In the genomic region with DNA sequence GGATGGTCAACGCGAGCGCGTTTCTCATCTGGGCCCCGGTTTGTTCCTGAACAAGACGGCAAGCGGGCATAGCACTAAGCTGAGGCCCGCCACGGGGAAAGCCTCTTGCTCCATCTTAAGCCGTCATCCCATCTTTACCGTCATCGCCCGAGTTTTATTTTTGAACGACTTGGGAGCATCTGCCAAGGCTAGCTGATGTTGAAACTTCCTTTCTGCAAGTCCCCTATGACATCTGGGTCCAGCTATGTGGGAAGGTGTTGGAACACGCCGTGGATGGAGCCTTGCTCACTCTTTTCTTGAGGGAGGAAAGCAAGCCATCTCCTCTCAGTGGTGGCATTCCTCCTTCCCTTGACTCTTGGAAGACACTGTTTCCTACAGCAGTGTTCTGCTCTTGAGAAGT, we compare ENCODE assay signal across 19 mouse cellular contexts.
DNase-seq lines count a peak whose midpoint lies in the region; ATAC-seq and TF ChIP-seq lines count a peak whose summit lies in the region.
"Had no signal": no experiment of that assay in that cellular context is flagged by ENCODE, and none has a peak within 500 bp of the region (broad histone marks: within the 10 kb centered on the region; RNA-seq: fewer than 3 reads in every experiment).

No protein-coding gene starts in this region.

- no peaks in the 10 kb centered on the region for H3K36me3 ChIP-seq in forebrain, postnatal 0 days (ENCODE audit: insufficient read depth)
- H3K36me3 ChIP-seq: G1E; neural tube, embryonic 12.5 days had no signal

- H3K9me3 ChIP-seq in forebrain, postnatal 0 days (ENCODE audit: low read length) = no peaks in the 10 kb centered on the region
- H3K9me3 ChIP-seq: forebrain, embryonic 10.5 days; G1E; neural tube, embryonic 12.5 days had no signal

- no peak overlapping the region for H3K4me2 ChIP-seq in forebrain, postnatal 0 days (ENCODE audit: low read depth)
- H3K4me2 ChIP-seq: hindbrain, embryonic 14.5 days; neural tube, embryonic 12.5 days had no signal

- no peak overlapping the region for H3K9ac ChIP-seq in forebrain, postnatal 0 days
- H3K9ac ChIP-seq: hindbrain, embryonic 14.5 days; liver, embryonic 14.5 days; neural tube, embryonic 12.5 days had no signal

- no peak for TF ChIP-seq CTCF in gastrocnemius, adult 2 months (IDR thresholded peaks at IDR 0.05)
- TF ChIP-seq CTCF in forebrain, postnatal 0 days (IDR thresholded peaks at IDR 0.05; ENCODE audit: low read depth) = no peak

- DNase-seq in gastrocnemius, adult 2 months = peak; percentile 70
- DNase-seq in gastrocnemius, postnatal 4 days (ENCODE audit: low spot score in 2 of 2) = no peak
- peak; percentile 25 for DNase-seq in adipocyte (ENCODE audit: low spot score)
- DNase-seq in lung, postnatal 14 days = peak; percentile 55
- no peak for DNase-seq in forebrain, postnatal 0 days
- no peak for DNase-seq in ovary, postnatal 10 days (ENCODE audit: low spot score)
- DNase-seq in layer of hippocampus, postnatal 14 days (ENCODE audit: low spot score in 2 of 2) = no peak
- DNase-seq: cerebellum, adult 9-11 months; kidney, adult 2 months; midbrain, embryonic 14.5 days; right cerebral cortex, adult 18-20 months; thymus, adult 18-20 months had no signal

- H3K27me3 ChIP-seq in forebrain, postnatal 0 days (ENCODE audit: insufficient read depth, low read length) = no peaks in the 10 kb centered on the region
- H3K27me3 ChIP-seq: neural tube, embryonic 12.5 days had no signal

- H3K27ac ChIP-seq in gastrocnemius, adult 2 months = peak overlapping the region; percentile 50
- no peak overlapping the region for H3K27ac ChIP-seq in forebrain, postnatal 0 days (ENCODE audit: low read depth, low read length)
- H3K27ac ChIP-seq: forebrain, embryonic 10.5 days; hindbrain, embryonic 14.5 days; layer of hippocampus, adult 2 months; liver, embryonic 14.5 days; neural tube, embryonic 12.5 days had no signal

- intact Hi-C loops in gastrocnemius, adult 2 months (cut with DNase I) = loop anchor here (5.0 kb wide), 1 partner anchor 348 kb away; no protein-coding TSS in a partner anchor

- H3K4me3 ChIP-seq in gastrocnemius, adult 2 months = peak overlapping the region; percentile 29; the same call in 1 of the 2 replicates
- no peak overlapping the region for H3K4me3 ChIP-seq in forebrain, postnatal 0 days (ENCODE audit: low read depth, low read length)
- H3K4me3 ChIP-seq: forebrain, embryonic 10.5 days; layer of hippocampus, adult 2 months; neural tube, embryonic 12.5 days had no signal

- peaks cover 10% of the 10 kb centered on the region for H3K4me1 ChIP-seq in forebrain, postnatal 0 days (ENCODE audit: insufficient read depth)

- ATAC-seq in granulocyte monocyte progenitor cell, adult 5-6 weeks (replicated peaks; ENCODE audit: poor library complexity, severe bottlenecking) = peak; percentile 48
- no peak for ATAC-seq in forebrain, postnatal 0 days

- 88% methylated on average over 16 of the region's 16 CpGs for WGBS in forebrain, postnatal 0 days

Comparison
In these comparisons a context has a peak if more than half of its experiments do, and no peak if none do; other contexts are left out.
1. DNase-seq: peak in gastrocnemius, adult 2 months (single experiment), adipocyte (single experiment) and lung, postnatal 14 days (single experiment); none in gastrocnemius, postnatal 4 days (0 of 2), forebrain, postnatal 0 days (single experiment), ovary, postnatal 10 days (single experiment) and layer of hippocampus, postnatal 14 days (0 of 2).